Mouse (Mus musculus) stomach, embryonic 16.5 days (tissue): ENCODE measurements around the gene Slc9a5. TPM values are rescaled to one million over a fixed set of nuclear protein-coding genes. Genes with fewer than 3 reads are reported as not detected.

ENCODE experiments used
- ATAC-seq: fragments of 200-750 bp; cut with Nextera tagmentation; 2 replicates; pipeline ENCODE4 v1.8.0; 2017; ENCODE audit warnings: moderate number of reproducible peaks, moderate TSS enrichment; ENCODE audit not compliant: insufficient read depth, low FRiP score
- H3K27ac ChIP-seq: fragments of 300-500 bp; sonication (generic); 2 replicates; pipeline ENCODE4 v1.5.1; 2014; ENCODE audit warnings: low read length
- H3K27me3 ChIP-seq: fragments of 300-500 bp; sonication (generic); 2 replicates; pipeline ENCODE4 v1.6.1; 2014; ENCODE audit warnings: low read length, control low read depth, mixed read lengths; ENCODE audit not compliant: control insufficient read depth, insufficient read depth
- H3K36me3 ChIP-seq: fragments of 300-500 bp; sonication (generic); 2 replicates; pipeline ENCODE4 v1.6.1; 2014; ENCODE audit warnings: low read length; ENCODE audit not compliant: control insufficient read depth, insufficient read depth
- H3K4me1 ChIP-seq: fragments of 300-500 bp; sonication (generic); 2 replicates; pipeline ENCODE4 v1.6.1; 2014; ENCODE audit warnings: low read length, control low read depth, mixed read lengths; ENCODE audit not compliant: control insufficient read depth, insufficient read depth
- H3K4me2 ChIP-seq: fragments of 300-500 bp; sonication (generic); 2 replicates; pipeline ENCODE4 v1.6.1; 2014; ENCODE audit warnings: low read depth, low read length, mixed read lengths
- H3K4me3 ChIP-seq: fragments of 300-500 bp; sonication (generic); replicated peaks from 2 replicates; pipeline ENCODE4 v1.5.1; 2014; ENCODE audit warnings: mild to moderate bottlenecking, low read length
- H3K9ac ChIP-seq: fragments of 300-500 bp; sonication (generic); 2 replicates; pipeline ENCODE4 v1.6.1; 2014; ENCODE audit warnings: low read length
- H3K9me3 ChIP-seq: fragments of 300-500 bp; sonication (generic); replicated peaks from 2 replicates; pipeline ENCODE4 v1.6.1; 2016; ENCODE audit warnings: low read length, control low read depth; ENCODE audit not compliant: control insufficient read depth
- WGBS: fragments of 180-500 bp; shearing (Covaris S2); extraction: QIAGEN DNeasy Blood & Tissue Kit; methylation state at CpG from one replicate; pipeline ENCODE4 v1.1.7; 2014; 5-methylcytosine and 5-hydroxymethylcytosine counted together
- polyA plus RNA-seq: library from polyadenylated mRNA; unstranded; fragments of >200 nt; fragmentation: Nextera tagmentation; extraction: Ambion mirVana; gene quantifications from 2 replicates; pipeline ENCODE4 v1.2.1, GENCODE M21; 2015

Slc9a5 gene
- polyA plus RNA-seq, 1 experiment from 2014 or later: 1.7 TPM

GRCm38 (mm10) chr8:105384070-105384469, 35.4 kb downstream of the Slc9a5 start:
- no peak for ATAC-seq
- Histone ChIP-seq H3K36me3 (no peaks in the 10 kb centered on the region), H3K4me1 (no peaks in the 10 kb centered on the region), H3K9me3 (no peaks in the 10 kb centered on the region), H3K4me3 (no peak overlapping the region), H3K4me2 (no peak overlapping the region), H3K27me3 (no peaks in the 10 kb centered on the region), H3K9ac (no peak overlapping the region), H3K27ac (no peak overlapping the region)
- WGBS: 92% methylated on average over 2 of the region's 2 CpGs

- no peak overlapping the region for H3K4me3 ChIP-seq
- no peak overlapping the region for H3K9ac ChIP-seq
- H3K36me3 ChIP-seq: no peaks in the 10 kb centered on the region
- no peaks in the 10 kb centered on the region for H3K9me3 ChIP-seq
- no peaks in the 10 kb centered on the region for H3K27me3 ChIP-seq
- H3K4me1 ChIP-seq: no peaks in the 10 kb centered on the region
- ATAC-seq: no peak
- 60% methylated on average over 1 of the region's 1 CpGs for WGBS
- no peak overlapping the region for H3K4me2 ChIP-seq
- no peak overlapping the region for H3K27ac ChIP-seq
Measured at GRCm38 (mm10) chr8:105387151-105387550, 38.5 kb downstream of the Slc9a5 start.

GRCm38 (mm10) chr8:105389096-105389495, 40.5 kb downstream of the Slc9a5 start:
- H3K4me2 ChIP-seq: no peak overlapping the region
- H3K9me3 ChIP-seq: no peaks in the 10 kb centered on the region
- no peaks in the 10 kb centered on the region for H3K36me3 ChIP-seq
- H3K4me3 ChIP-seq: no peak overlapping the region
- no peaks in the 10 kb centered on the region for H3K4me1 ChIP-seq
- no peak overlapping the region for H3K9ac ChIP-seq
- no peak overlapping the region for H3K27ac ChIP-seq
- no peak for ATAC-seq
- WGBS: 53% methylated on average over 6 of the region's 6 CpGs
- H3K27me3 ChIP-seq: no peaks in the 10 kb centered on the region

DNA sequence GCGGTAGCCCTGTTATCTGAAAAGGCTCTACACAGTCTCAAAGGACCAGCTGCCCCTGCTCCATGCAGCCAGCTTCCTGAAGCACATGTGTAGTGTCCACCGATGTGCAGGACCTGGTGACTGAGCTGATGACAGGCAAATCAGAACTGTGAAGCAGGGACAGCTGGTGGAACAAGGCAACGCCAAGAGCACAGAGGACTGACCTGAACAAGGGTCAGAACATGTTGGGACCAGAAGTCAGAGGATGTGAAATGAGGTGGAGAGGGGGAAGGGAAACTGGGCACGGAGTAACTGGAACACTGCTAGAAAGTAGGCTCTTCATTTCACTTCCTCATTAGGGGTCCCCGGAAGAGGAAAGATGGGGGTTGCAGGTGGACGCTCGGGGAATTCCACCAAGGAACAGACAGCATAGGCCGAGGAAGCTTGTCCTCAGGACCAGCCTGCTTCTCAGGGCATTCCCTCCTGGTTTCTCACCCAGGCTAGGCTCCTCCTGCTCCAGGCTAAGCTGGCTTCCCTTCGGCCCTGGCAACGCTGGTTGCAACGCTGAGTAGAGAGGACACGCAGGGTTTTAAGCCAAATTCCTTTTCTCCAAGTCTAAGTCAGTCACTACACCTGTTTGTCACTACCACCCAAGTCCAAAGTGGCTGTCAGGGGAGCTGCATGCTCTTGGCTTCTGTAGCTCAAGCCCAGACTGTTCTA, 44.6 kb downstream of the Slc9a5 start:
- no peak overlapping the region for H3K9ac ChIP-seq
- 81% methylated on average over 12 of the region's 12 CpGs for WGBS
- H3K27me3 ChIP-seq: no peaks in the 10 kb centered on the region
- no peaks in the 10 kb centered on the region for H3K9me3 ChIP-seq
- ATAC-seq: no peak
- no peak overlapping the region for H3K4me3 ChIP-seq
- no peaks in the 10 kb centered on the region for H3K36me3 ChIP-seq
- H3K4me2 ChIP-seq: no peak overlapping the region
- H3K4me1 ChIP-seq: no peaks in the 10 kb centered on the region
- no peak overlapping the region for H3K27ac ChIP-seq

DNA sequence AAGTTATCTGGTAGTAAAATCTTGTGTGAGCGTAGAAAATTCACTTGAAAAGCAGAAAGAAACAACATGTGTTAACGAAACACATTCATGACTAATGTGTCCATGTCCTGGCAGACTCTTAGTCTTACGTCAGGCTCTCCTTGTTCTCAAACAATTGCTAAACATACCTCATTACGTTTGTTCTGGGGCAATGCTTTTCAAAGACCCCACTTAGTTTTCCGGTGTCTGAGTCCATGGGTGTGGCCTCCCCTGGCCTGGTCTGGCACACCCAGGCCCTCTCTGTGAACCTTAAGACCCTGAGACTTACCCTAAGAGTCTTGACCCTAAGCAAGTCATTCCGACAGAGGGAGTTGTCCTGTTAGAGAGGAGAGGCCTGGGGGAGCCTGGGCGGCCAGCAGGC, 45.3 kb downstream of the Slc9a5 start:
- H3K27me3 ChIP-seq: no peaks in the 10 kb centered on the region
- WGBS: 63% methylated on average over 7 of the region's 7 CpGs
- no peak overlapping the region for H3K9ac ChIP-seq
- no peaks in the 10 kb centered on the region for H3K9me3 ChIP-seq
- H3K4me3 ChIP-seq: no peak overlapping the region
- no peaks in the 10 kb centered on the region for H3K36me3 ChIP-seq
- no peak for ATAC-seq
- H3K27ac ChIP-seq: no peak overlapping the region
- H3K4me2 ChIP-seq: no peak overlapping the region
- no peaks in the 10 kb centered on the region for H3K4me1 ChIP-seq

- no peak for ATAC-seq
- H3K9me3 ChIP-seq: no peaks in the 10 kb centered on the region
- H3K36me3 ChIP-seq: no peaks in the 10 kb centered on the region
- no peak overlapping the region for H3K4me3 ChIP-seq
- H3K4me2 ChIP-seq: no peak overlapping the region
- H3K9ac ChIP-seq: no peak overlapping the region
- H3K27ac ChIP-seq: no peak overlapping the region
- WGBS: 30% methylated on average over 3 of the region's 3 CpGs
- no peaks in the 10 kb centered on the region for H3K4me1 ChIP-seq
- H3K27me3 ChIP-seq: no peaks in the 10 kb centered on the region
Measured at GRCm38 (mm10) chr8:105397747-105398146, 49.1 kb downstream of the Slc9a5 start.

DNA sequence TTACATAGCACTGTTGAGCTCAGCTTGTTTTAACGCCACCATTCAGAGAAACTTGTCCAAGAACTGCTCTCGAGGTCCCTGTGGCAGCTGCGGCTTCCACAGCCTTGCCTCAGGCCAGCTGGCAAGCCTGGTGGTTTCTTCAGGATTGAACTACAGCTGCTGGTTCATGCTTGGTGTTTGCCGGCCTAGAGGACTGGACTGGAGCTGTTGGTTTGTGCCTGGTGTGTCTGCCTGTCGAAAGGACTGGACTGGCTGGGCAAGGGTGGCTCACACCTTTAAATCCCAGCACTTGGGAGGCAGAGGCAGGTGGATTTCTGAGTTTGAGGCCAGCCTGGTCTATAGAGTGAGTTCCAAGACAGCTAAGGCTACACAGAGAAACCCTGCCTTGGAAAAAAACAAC, 51.4 kb downstream of the Slc9a5 start:
- WGBS: 86% methylated on average over 5 of the region's 5 CpGs
- no peak for ATAC-seq
- Histone ChIP-seq H3K4me2 (no peak overlapping the region), H3K9me3 (no peaks in the 10 kb centered on the region), H3K27ac (no peak overlapping the region), H3K36me3 (no peaks in the 10 kb centered on the region), H3K4me3 (no peak overlapping the region), H3K27me3 (no peaks in the 10 kb centered on the region), H3K9ac (no peak overlapping the region), H3K4me1 (no peaks in the 10 kb centered on the region)

GRCm38 (mm10) chr8:105403467-105403866, 54.8 kb downstream of the Slc9a5 start:
- Histone ChIP-seq H3K4me2 (no peak overlapping the region), H3K27ac (no peak overlapping the region), H3K27me3 (no peaks in the 10 kb centered on the region), H3K9me3 (no peaks in the 10 kb centered on the region), H3K9ac (no peak overlapping the region), H3K4me1 (0 out of 2 replicates have a peak, but pooled peaks cover 10% of the 10 kb centered on the region), H3K36me3 (no peaks in the 10 kb centered on the region), H3K4me3 (no peak overlapping the region)
- ATAC-seq: no peak
- 60% methylated on average over 8 of the region's 8 CpGs for WGBS

- Histone ChIP-seq H3K36me3 (no peaks in the 10 kb centered on the region), H3K4me2 (no peak overlapping the region), H3K27me3 (no peaks in the 10 kb centered on the region), H3K9me3 (no peaks in the 10 kb centered on the region), H3K4me3 (no peak overlapping the region), H3K27ac (no peak overlapping the region), H3K9ac (no peak overlapping the region), H3K4me1 (0 out of 2 replicates have a peak, but pooled peaks cover 10% of the 10 kb centered on the region)
- ATAC-seq: no peak
- 84% methylated on average over 1 of the region's 1 CpGs for WGBS
Measured at GRCm38 (mm10) chr8:105404496-105404895, 55.9 kb downstream of the Slc9a5 start.
